Mouse (Mus musculus) heart, embryonic 12.5 days (tissue): ENCODE measurements around the gene Pcdh9. TPM values are rescaled to one million over a fixed set of nuclear protein-coding genes. Genes with fewer than 3 reads are reported as not detected.

ENCODE experiments used
- ATAC-seq: fragments of 200-750 bp; cut with Nextera tagmentation; 2 replicates; pipeline ENCODE4 v1.8.0; 2017; ENCODE audit warnings: moderate TSS enrichment, moderate library complexity; ENCODE audit not compliant: insufficient number of reproducible peaks, low FRiP score
- H3K27ac ChIP-seq: fragments of 300-500 bp; sonication (generic); 2 replicates; pipeline ENCODE4 v1.5.1; 2016; ENCODE audit warnings: mild to moderate bottlenecking, moderate library complexity; ENCODE audit not compliant: poor library complexity, severe bottlenecking
- H3K27me3 ChIP-seq: fragments of 300-500 bp; sonication (generic); replicated peaks from 2 replicates; pipeline ENCODE4 v1.6.1; 2016; ENCODE audit warnings: mild to moderate bottlenecking, moderate library complexity
- H3K36me3 ChIP-seq: fragments of 300-500 bp; sonication (generic); 2 replicates; pipeline ENCODE4 v1.6.1; 2016; ENCODE audit warnings: mild to moderate bottlenecking, moderate library complexity
- H3K4me1 ChIP-seq: fragments of 300-500 bp; sonication (generic); replicated peaks from 2 replicates; pipeline ENCODE4 v1.6.1; 2016; ENCODE audit warnings: mild to moderate bottlenecking
- H3K4me2 ChIP-seq: fragments of 300-500 bp; sonication (generic); 2 replicates; pipeline ENCODE4 v1.6.1; 2016; ENCODE audit warnings: mild to moderate bottlenecking, moderate library complexity
- H3K4me3 ChIP-seq: fragments of 300-500 bp; sonication (generic); 2 replicates; pipeline ENCODE4 v1.5.1; 2016; ENCODE audit warnings: mild to moderate bottlenecking
- H3K9ac ChIP-seq: fragments of 300-500 bp; sonication (generic); 2 replicates; pipeline ENCODE4 v1.6.1; 2016; ENCODE audit warnings: mild to moderate bottlenecking, moderate library complexity
- H3K9me3 ChIP-seq: fragments of 300-500 bp; sonication (generic); replicated peaks from 2 replicates; pipeline ENCODE4 v1.6.1; 2016; ENCODE audit warnings: mild to moderate bottlenecking, moderate library complexity
- WGBS: fragments of 180-500 bp; shearing (Covaris S2); methylation state at CpG from one replicate; pipeline ENCODE4 v1.1.7; 2016; 5-methylcytosine and 5-hydroxymethylcytosine counted together
- polyA plus RNA-seq: library from polyadenylated mRNA; unstranded; fragments of >200 nt; fragmentation: Nextera tagmentation; extraction: Ambion mirVana; gene quantifications from 2 replicates; pipeline ENCODE4 v1.2.1, GENCODE M21; 2016

Pcdh9 gene
- 10.0 and 10.1 TPM in 2 replicates for polyA plus RNA-seq

DNA sequence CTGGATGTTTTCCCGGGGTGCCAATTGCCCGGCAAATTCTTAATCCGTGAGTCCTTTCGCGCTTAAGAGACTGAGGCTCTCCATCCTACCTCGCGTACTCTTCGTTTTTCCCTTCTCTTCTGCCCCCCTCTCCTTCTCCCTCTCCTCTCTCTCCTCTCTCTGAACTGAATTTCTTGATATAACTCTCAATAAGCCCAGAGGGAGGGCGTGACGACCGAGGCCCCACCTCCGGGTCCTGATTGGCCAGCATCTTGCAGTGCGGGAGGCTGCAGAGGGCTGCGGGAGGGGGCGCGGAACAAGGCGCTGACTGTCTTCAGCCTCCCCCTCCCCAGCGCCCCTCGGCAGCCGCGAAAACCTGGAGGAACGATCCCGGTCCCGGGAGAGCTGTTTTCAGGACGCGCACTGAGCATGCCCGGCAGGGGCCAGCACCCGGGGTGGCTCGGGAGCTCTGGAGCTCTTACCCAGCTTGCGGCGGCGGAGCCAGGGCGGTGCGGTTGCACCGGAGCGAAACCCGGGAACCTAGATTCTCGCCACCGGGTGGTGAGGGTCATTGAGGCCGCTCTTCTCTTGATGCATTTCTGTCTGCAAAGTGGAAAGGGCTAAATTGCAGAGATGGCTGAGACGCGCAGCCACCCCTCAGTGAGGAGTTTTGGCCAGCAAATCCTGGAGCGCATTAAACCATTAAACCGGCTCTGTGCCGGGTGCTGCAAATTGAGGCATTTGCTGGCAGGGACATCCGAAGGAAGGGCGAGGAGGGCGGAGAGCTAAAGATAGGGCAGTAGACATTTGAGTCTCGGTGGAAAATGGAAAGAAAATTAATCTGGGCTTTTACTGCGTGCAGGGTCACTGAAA lies at the start of gene Pcdh9:
TSS of gene Pcdh9 (minus strand) at position 161 of the 852 bp plus-strand sequence.
- Histone ChIP-seq H3K27me3 (no peaks in the 10 kb centered on the region), H3K4me2 (peak within 1 kb of the TSS; percentile 85), H3K27ac (0 out of 2 replicates have a peak within 1 kb of the TSS, but pooled peaks have one; percentile 31), H3K4me3 (peak within 1 kb of the TSS; percentile 62), H3K36me3 (no peaks in the 10 kb centered on the region), H3K9ac (peak within 1 kb of the TSS; percentile 65), H3K4me1 (peaks cover 10% of the 10 kb centered on the region), H3K9me3 (no peaks in the 10 kb centered on the region)
- peak; percentile 90 for ATAC-seq
- under 1% methylated on average over 50 of the region's 50 CpGs for WGBS

DNA sequence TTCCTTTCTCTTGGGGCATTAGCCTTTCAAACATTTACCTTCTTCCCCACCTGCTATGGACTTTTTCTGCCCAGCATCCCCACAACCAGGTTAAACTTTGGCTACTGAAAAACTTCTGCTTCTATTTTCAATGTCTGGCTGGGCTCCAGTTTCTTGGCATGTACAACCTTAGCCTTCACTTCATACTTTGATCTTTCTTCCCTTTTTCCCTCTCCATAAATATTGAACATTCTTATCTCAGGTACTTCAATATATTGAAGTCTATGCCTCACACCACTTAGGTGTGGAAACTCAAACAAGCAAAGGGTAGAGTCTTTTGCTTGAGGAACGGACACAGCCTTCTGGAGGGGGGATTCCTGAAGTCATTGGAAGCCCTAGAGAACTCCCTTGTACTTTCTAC lies 16.4 kb upstream of the Pcdh9 start:
- Histone ChIP-seq H3K4me1 (no peaks in the 10 kb centered on the region), H3K9ac (no peak overlapping the region), H3K4me2 (no peak overlapping the region), H3K27me3 (no peaks in the 10 kb centered on the region), H3K36me3 (no peaks in the 10 kb centered on the region), H3K27ac (no peak overlapping the region), H3K4me3 (no peak overlapping the region), H3K9me3 (no peaks in the 10 kb centered on the region)
- 67% methylated on average over 1 of the region's 1 CpGs for WGBS
- ATAC-seq, result no peak

DNA sequence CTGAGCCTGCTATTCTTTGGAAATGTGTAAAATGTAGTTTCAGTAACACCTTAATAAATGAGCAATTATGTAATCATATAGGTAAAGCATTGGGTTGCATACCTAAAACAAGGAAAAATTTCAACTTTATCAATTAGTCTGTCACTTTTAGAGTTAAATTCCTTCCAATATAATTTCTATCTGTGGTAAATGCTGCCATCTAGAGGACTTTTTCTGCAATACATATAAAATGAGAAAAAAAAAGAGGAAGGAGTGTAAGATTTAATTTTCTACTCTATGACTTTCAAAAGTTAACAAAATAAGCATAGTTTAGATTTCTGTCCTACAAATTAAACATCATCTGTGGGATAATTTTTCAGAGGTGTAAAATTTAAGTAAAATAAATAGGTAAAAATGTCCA lies 8.1 kb upstream of the Pcdh9 start:
- Histone ChIP-seq H3K4me3 (no peak overlapping the region), H3K9ac (no peak overlapping the region), H3K9me3 (no peaks in the 10 kb centered on the region), H3K27ac (no peak overlapping the region), H3K36me3 (no peaks in the 10 kb centered on the region), H3K4me2 (no peak overlapping the region), H3K27me3 (no peaks in the 10 kb centered on the region), H3K4me1 (no peaks in the 10 kb centered on the region)
- no peak for ATAC-seq

DNA sequence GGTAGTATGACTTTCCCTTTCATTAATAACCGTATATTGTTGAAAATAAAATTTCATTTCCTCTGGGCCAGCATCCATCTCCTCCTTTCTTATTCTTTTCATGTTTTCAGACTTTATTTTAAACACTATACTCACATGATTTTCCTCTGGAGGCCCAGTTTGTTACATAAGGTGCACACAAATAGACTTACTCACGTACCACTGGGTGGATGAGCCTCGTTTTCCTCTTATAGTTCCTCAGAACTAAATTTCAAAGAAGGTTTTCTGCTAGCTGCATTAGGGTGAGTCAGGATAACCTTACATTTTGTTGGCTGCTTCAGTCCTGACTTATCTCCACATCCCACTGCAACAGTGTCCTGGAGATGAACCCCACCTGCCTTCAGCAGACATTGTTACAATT lies 4.7 kb upstream of the Pcdh9 start:
- WGBS, result 71% methylated on average over 3 of the region's 3 CpGs
- H3K9me3 ChIP-seq, result no peaks in the 10 kb centered on the region
- no peak overlapping the region for H3K4me3 ChIP-seq
- no peak for ATAC-seq
- no peak overlapping the region for H3K9ac ChIP-seq
- H3K27me3 ChIP-seq, result no peaks in the 10 kb centered on the region
- no peak overlapping the region for H3K4me2 ChIP-seq
- H3K36me3 ChIP-seq, result no peaks in the 10 kb centered on the region
- H3K27ac ChIP-seq, result no peak overlapping the region
- 0 out of 2 replicates have a peak, but pooled peaks cover 3% of the 10 kb centered on the region for H3K4me1 ChIP-seq

DNA sequence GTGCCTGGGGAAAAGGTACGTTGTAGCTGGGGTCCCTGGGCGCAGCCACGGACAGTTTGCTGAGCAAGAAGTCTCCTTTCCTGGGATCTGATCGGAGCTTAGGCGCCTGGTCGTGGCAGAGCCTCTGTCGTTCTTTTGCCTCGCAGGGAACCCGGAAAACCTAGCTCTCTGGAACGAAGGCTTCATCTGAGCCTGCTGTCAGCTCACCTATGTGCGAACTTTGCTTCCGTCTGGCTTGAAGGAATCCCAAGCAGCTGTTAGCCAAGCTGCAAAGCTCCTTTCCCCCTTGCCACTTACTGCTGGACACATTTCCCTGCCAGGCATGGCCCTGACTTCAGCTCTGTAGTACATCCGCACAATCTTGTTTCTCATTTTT lies 880 bp upstream of the Pcdh9 start:
- ATAC-seq, result 0 out of 2 replicates have a peak, but pooled peaks have one; percentile 1
- peak overlapping the region; percentile 85 for H3K4me2 ChIP-seq
- peak overlapping the region; percentile 62 for H3K4me3 ChIP-seq
- no peaks in the 10 kb centered on the region for H3K9me3 ChIP-seq
- WGBS, result under 1% methylated on average over 13 of the region's 13 CpGs
- no peaks in the 10 kb centered on the region for H3K27me3 ChIP-seq
- no peaks in the 10 kb centered on the region for H3K36me3 ChIP-seq
- H3K27ac ChIP-seq, result 0 out of 2 replicates have a peak overlapping the region, but pooled peaks have one; percentile 31
- peaks cover 10% of the 10 kb centered on the region for H3K4me1 ChIP-seq
- peak overlapping the region; percentile 60 for H3K9ac ChIP-seq

GRCm38 (mm10) chr14:93889839-93890518 lies 500 bp downstream of the Pcdh9 start:
- H3K4me2 ChIP-seq, result peak overlapping the region; percentile 85
- no peak overlapping the region for H3K27ac ChIP-seq
- H3K27me3 ChIP-seq, result no peaks in the 10 kb centered on the region
- ATAC-seq, result peak; percentile 2; the same call in 1 of the 2 replicates
- H3K9ac ChIP-seq, result peak overlapping the region; percentile 65
- H3K36me3 ChIP-seq, result no peaks in the 10 kb centered on the region
- no peaks in the 10 kb centered on the region for H3K9me3 ChIP-seq
- H3K4me1 ChIP-seq, result peaks cover 10% of the 10 kb centered on the region
- H3K4me3 ChIP-seq, result peak overlapping the region; percentile 62
- under 1% methylated on average over 20 of the region's 20 CpGs for WGBS

DNA sequence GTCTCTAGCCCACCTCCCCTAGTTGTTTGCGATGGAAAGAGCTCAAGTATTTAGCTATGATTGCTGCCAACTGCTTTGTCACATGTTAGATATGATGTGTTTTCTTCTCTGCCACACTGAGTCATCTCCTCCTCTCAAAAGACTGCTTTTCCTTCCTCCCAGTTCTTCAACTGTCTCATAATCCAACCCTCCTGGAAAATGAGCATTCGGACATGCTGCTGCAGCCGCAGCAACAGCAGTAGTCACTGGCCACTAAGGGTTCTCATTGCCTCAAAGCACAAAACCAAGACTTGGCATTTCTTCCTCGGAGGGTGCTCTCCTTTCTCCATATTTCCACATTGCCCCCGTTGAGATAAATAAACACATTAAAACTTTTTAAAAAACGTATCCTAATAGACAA lies 1.2 kb downstream of the Pcdh9 start:
- Histone ChIP-seq H3K9me3 (no peaks in the 10 kb centered on the region), H3K4me3 (peak overlapping the region; percentile 62), H3K4me2 (peak overlapping the region; percentile 85), H3K27ac (no peak overlapping the region), H3K9ac (no peak overlapping the region), H3K36me3 (no peaks in the 10 kb centered on the region), H3K4me1 (peaks cover 10% of the 10 kb centered on the region), H3K27me3 (no peaks in the 10 kb centered on the region)
- WGBS, result 34% methylated on average over 6 of the region's 6 CpGs
- ATAC-seq, result no peak

DNA sequence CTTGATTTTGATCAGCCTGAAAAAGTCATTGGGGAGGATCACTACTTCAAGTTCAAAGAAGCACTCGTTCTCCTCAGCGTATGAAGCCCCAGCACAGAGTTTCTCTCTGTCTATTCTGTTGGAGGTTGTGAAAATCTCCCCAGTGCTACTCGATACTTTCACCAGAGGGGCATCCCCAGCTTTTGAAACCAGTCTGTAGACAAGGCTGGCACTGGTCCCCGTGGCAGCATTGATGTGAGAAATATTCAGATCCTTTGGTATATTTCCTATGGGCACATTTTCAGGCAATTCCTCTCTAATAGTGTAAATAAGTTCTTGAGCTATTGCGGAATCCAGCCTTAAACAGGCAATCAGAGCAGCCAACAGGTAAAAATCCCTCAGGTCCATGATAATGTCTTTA lies 2.1 kb downstream of the Pcdh9 start:
- H3K4me1 ChIP-seq, result peaks cover 10% of the 10 kb centered on the region
- no peaks in the 10 kb centered on the region for H3K27me3 ChIP-seq
- H3K4me3 ChIP-seq, result no peak overlapping the region
- H3K36me3 ChIP-seq, result no peaks in the 10 kb centered on the region
- ATAC-seq, result no peak
- no peak overlapping the region for H3K27ac ChIP-seq
- no peaks in the 10 kb centered on the region for H3K9me3 ChIP-seq
- H3K4me2 ChIP-seq, result no peak overlapping the region
- WGBS, result 76% methylated on average over 5 of the region's 5 CpGs
- H3K9ac ChIP-seq, result no peak overlapping the region

GRCm38 (mm10) chr14:93887066-93887465 lies 3.4 kb downstream of the Pcdh9 start:
- ATAC-seq, result no peak
- H3K27me3 ChIP-seq, result no peaks in the 10 kb centered on the region
- no peak overlapping the region for H3K27ac ChIP-seq
- no peak overlapping the region for H3K4me3 ChIP-seq
- no peaks in the 10 kb centered on the region for H3K36me3 ChIP-seq
- H3K9ac ChIP-seq, result no peak overlapping the region
- H3K9me3 ChIP-seq, result no peaks in the 10 kb centered on the region
- WGBS, result 44% methylated on average over 7 of the region's 7 CpGs
- H3K4me1 ChIP-seq, result peaks cover 10% of the 10 kb centered on the region
- no peak overlapping the region for H3K4me2 ChIP-seq

DNA sequence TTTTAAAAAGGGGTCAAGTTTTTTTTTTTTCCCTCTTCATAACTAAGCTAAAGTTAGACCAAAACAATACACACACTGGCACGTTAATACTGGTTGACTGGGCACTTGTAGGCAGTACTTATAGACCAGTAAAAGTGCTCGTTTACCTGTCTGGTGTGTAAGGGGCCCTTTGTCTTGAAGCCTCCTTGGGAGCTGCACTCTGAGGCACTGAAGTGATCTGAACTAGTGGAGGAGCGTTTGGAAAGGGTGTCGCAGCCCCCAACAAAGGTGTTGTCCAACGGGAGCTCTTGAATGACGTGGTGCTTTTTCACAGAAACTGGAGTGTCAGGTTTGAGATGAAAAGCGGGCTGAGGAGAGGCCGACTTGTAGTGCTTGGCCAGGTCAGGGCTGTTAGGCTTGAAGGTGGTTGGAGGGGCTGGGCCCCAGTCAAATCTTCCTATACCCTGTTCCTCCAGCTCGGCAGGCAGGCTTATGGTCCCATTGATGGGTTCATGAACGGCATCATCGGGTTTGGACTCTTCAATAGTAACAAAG lies 4.9 kb downstream of the Pcdh9 start:
- no peaks in the 10 kb centered on the region for H3K36me3 ChIP-seq
- H3K4me2 ChIP-seq, result no peak overlapping the region
- H3K27me3 ChIP-seq, result no peaks in the 10 kb centered on the region
- H3K4me3 ChIP-seq, result no peak overlapping the region
- 82% methylated on average over 11 of the region's 11 CpGs for WGBS
- H3K9me3 ChIP-seq, result no peaks in the 10 kb centered on the region
- peaks cover 6% of the 10 kb centered on the region for H3K4me1 ChIP-seq
- ATAC-seq, result no peak
- no peak overlapping the region for H3K9ac ChIP-seq
- H3K27ac ChIP-seq, result no peak overlapping the region

DNA sequence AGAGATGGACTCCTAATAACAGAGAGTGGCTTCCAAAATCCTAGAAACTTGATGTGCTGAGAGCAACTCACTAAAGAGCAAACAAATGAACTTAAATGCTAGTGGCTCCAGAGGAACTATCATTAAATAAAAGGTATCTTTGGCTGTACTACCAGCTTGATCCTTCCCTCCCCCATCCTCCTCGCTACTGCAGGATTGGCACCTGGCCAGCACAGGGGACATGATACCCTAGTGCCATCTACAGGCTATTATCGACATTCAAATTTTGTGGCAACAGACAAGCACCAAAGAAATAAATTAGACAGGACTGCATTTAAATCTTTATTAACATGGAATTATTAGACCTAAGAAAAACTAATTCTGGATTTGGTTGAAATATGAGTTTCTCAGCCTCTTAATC lies 6.0 kb downstream of the Pcdh9 start:
- Histone ChIP-seq H3K9ac (no peak overlapping the region), H3K4me3 (no peak overlapping the region), H3K27ac (no peak overlapping the region), H3K4me2 (no peak overlapping the region), H3K9me3 (no peaks in the 10 kb centered on the region), H3K27me3 (no peaks in the 10 kb centered on the region), H3K36me3 (no peaks in the 10 kb centered on the region), H3K4me1 (peaks cover 6% of the 10 kb centered on the region)
- WGBS, result 3% methylated on average over 2 of the region's 2 CpGs
- ATAC-seq, result no peak; the same call in 1 of the 2 replicates
